Mouse (Mus musculus): Measurements from ENCODE around the gene 4933424G06Rik. TPM values are rescaled to one million over a fixed set of nuclear protein-coding genes. Genes with fewer than 3 reads are reported as not detected.

The 4933424G06Rik gene
- polyA plus RNA-seq, 1 experiment from 2014 or later: 0.51 TPM

DNA sequence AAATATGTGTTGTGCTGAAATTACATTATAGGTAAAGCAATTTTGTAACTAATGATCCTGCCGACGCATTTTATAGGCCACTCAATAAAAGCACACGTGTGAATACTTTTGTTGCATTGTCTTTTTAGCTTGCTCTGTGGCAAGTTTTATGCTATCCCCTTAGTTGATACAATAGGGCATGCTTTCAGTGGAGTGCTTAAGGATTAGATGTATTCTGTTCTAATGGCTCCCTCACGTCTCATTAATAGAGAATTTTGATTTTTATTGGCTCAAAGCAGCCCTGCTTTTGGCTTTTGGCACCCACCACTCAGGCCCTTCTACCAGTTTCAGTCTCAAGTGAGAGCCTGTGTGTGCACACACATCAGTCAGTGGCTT lies 14.1 kb downstream of the 4933424G06Rik start:
- DNase-seq (no peak), ATAC-seq (ENCODE audit: low FRiP score, low TSS enrichment) (no peak)
- no peaks in the 10 kb centered on the region for H3K9me3 ChIP-seq (ENCODE audit: control insufficient read depth, low read length)
- H3K4me2 ChIP-seq (ENCODE audit: low read length): no peak overlapping the region
- no peak overlapping the region for H3K27ac ChIP-seq (replicated peaks; ENCODE audit: low read depth, low read length)
- H3K36me3 ChIP-seq (ENCODE audit: control insufficient read depth, insufficient read depth, low read length): no peaks in the 10 kb centered on the region
- WGBS: 77% methylated on average over 4 of the region's 4 CpGs
- H3K4me1 ChIP-seq (ENCODE audit: control insufficient read depth, insufficient read depth, low read length): no peaks in the 10 kb centered on the region
- no peaks in the 10 kb centered on the region for H3K27me3 ChIP-seq (ENCODE audit: control insufficient read depth, insufficient read depth, low read length)
- H3K4me3 ChIP-seq (replicated peaks; ENCODE audit: low read depth, low read length): no peak overlapping the region
- no peak overlapping the region for H3K9ac ChIP-seq (replicated peaks; ENCODE audit: low read length)

DNA sequence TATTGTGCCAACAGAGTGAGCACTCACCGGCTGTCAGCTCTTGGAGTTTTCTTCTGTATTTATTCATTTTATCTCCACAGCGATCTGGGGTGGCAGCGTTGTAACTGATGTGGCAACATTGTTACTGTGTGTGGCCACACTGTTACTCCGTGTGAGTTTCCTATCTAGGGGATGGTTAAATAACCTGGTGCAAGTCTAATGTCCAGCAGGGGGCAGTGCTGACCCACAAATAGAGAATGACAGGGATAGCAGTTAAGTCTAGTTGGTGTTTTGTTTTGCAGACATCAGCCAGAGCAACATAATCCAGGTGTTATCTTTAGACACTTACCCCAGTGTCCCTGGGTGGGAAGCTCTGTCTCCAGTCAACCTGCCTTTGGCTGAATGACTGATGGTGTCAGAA lies 27.4 kb downstream of the 4933424G06Rik start:
- no peaks in the 10 kb centered on the region for H3K27me3 ChIP-seq (ENCODE audit: control insufficient read depth, insufficient read depth, low read length)
- H3K9ac ChIP-seq (replicated peaks; ENCODE audit: low read length): no peak overlapping the region
- no peaks in the 10 kb centered on the region for H3K36me3 ChIP-seq (ENCODE audit: control insufficient read depth, insufficient read depth, low read length)
- H3K27ac ChIP-seq (replicated peaks; ENCODE audit: low read depth, low read length): no peak overlapping the region
- H3K4me3 ChIP-seq (replicated peaks; ENCODE audit: low read depth, low read length): no peak overlapping the region
- H3K4me2 ChIP-seq (ENCODE audit: low read length): no peak overlapping the region
- WGBS: 18% methylated on average over 4 of the region's 4 CpGs
- no peaks in the 10 kb centered on the region for H3K9me3 ChIP-seq (ENCODE audit: control insufficient read depth, low read length)
- ATAC-seq (ENCODE audit: low FRiP score, low TSS enrichment) (no peak), DNase-seq (peak; percentile 95)
- H3K4me1 ChIP-seq (ENCODE audit: control insufficient read depth, insufficient read depth, low read length): no peaks in the 10 kb centered on the region

DNA sequence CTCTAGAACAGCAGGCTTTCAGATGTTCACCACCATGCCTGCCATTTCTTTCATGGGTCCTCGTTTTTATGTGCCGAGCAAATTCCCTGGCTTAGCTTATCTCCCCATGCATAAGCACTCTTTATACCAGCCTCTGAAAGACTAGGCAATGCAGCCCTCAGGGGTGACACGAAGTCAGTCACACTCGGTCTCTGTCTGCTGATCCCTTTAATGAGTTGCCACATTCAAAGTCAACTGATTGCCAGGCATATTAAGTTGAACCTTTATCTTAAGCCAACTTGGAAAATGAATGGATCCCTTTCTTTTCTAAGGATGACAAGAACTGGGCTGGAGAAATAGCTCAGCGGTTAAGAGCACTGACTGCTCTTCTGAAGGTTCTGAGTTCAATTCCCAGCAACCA lies 29.3 kb downstream of the 4933424G06Rik start:
- Histone ChIP-seq H3K27ac (replicated peaks; ENCODE audit: low read depth, low read length) (no peak overlapping the region), H3K9me3 (ENCODE audit: control insufficient read depth, low read length) (no peaks in the 10 kb centered on the region), H3K4me2 (ENCODE audit: low read length) (no peak overlapping the region), H3K9ac (replicated peaks; ENCODE audit: low read length) (no peak overlapping the region), H3K4me3 (replicated peaks; ENCODE audit: low read depth, low read length) (no peak overlapping the region), H3K27me3 (ENCODE audit: control insufficient read depth, insufficient read depth, low read length) (no peaks in the 10 kb centered on the region), H3K4me1 (ENCODE audit: control insufficient read depth, insufficient read depth, low read length) (peaks cover 5% of the 10 kb centered on the region), H3K36me3 (ENCODE audit: control insufficient read depth, insufficient read depth, low read length) (no peaks in the 10 kb centered on the region)
- ATAC-seq (ENCODE audit: low FRiP score, low TSS enrichment): no peak
- WGBS: 55% methylated on average over 5 of the region's 5 CpGs
- no peak for DNase-seq

DNA sequence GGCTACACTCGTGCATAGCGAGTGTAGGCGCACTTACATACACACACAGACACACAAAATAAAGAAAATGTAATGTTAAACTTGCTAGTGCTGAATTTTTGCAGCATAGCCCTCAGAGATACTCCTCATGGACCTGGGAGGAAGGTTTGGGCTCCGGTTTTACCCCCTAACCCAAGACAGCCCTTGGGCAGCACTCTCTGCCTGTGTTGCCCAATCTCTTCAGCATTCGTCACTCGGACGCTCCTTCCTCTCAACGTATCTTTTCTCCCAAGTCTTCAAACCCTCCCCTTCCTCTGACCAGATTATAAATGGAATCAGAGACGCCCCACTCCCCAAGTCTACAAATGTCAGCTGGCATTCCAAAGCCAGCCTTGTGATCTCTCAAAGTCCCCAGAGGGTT lies 33.1 kb downstream of the 4933424G06Rik start:
- 81% methylated on average over 9 of the region's 9 CpGs for WGBS
- Histone ChIP-seq H3K27me3 (ENCODE audit: control insufficient read depth, insufficient read depth, low read length) (no peaks in the 10 kb centered on the region), H3K4me3 (replicated peaks; ENCODE audit: low read depth, low read length) (no peak overlapping the region), H3K9me3 (ENCODE audit: control insufficient read depth, low read length) (no peaks in the 10 kb centered on the region), H3K27ac (replicated peaks; ENCODE audit: low read depth, low read length) (no peak overlapping the region), H3K4me2 (ENCODE audit: low read length) (no peak overlapping the region), H3K9ac (replicated peaks; ENCODE audit: low read length) (no peak overlapping the region), H3K36me3 (ENCODE audit: control insufficient read depth, insufficient read depth, low read length) (no peaks in the 10 kb centered on the region), H3K4me1 (ENCODE audit: control insufficient read depth, insufficient read depth, low read length) (peaks cover 15% of the 10 kb centered on the region)
- DNase-seq: no peak
- ATAC-seq (ENCODE audit: low FRiP score, low TSS enrichment): no peak

DNA sequence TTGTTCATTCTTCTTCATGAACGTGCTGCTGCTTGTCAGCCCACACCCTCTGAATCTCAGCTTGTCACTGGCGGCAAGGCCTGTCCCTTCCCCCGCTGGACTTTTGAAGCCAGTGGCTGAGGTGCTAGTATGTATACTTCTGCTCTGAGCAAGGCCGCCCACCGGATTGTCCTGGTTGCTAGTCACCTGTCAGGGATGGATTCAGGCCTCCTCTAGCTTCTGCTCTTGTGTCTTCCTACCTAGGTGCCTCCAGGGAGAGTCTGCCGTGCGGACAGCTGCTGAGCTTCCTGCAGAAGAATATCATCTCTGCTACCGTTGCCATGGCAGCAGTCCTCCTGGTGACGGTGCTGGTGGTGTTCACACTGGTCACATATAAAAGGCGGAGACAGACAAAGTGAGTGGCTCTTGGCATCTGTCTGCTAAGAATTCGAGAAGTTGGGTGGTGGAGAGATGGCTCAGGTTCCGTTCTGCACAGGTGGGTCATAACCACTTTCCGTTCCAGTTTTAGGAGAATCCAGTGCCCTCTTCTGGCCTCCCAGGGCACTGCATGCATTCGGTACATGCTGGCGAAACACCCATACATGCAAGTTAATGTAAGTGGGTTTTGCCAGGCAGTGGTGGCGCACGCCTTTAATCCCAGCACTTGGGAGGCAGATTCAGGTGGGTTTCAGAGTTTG lies 34.5 kb downstream of the 4933424G06Rik start:
- Histone ChIP-seq H3K4me1 (ENCODE audit: control insufficient read depth, insufficient read depth, low read length) (peaks cover 15% of the 10 kb centered on the region), H3K9ac (replicated peaks; ENCODE audit: low read length) (no peak overlapping the region), H3K4me3 (replicated peaks; ENCODE audit: low read depth, low read length) (peak overlapping the region; percentile 25), H3K4me2 (ENCODE audit: low read length) (peak overlapping the region; percentile 50), H3K36me3 (ENCODE audit: control insufficient read depth, insufficient read depth, low read length) (no peaks in the 10 kb centered on the region), H3K27ac (replicated peaks; ENCODE audit: low read depth, low read length) (peak overlapping the region; percentile 70), H3K9me3 (ENCODE audit: control insufficient read depth, low read length) (no peaks in the 10 kb centered on the region), H3K27me3 (ENCODE audit: control insufficient read depth, insufficient read depth, low read length) (no peaks in the 10 kb centered on the region)
- 23% methylated on average over 17 of the region's 17 CpGs for WGBS
- ATAC-seq (ENCODE audit: low FRiP score, low TSS enrichment): peak; percentile 60
- peak; percentile 88 for DNase-seq

DNA sequence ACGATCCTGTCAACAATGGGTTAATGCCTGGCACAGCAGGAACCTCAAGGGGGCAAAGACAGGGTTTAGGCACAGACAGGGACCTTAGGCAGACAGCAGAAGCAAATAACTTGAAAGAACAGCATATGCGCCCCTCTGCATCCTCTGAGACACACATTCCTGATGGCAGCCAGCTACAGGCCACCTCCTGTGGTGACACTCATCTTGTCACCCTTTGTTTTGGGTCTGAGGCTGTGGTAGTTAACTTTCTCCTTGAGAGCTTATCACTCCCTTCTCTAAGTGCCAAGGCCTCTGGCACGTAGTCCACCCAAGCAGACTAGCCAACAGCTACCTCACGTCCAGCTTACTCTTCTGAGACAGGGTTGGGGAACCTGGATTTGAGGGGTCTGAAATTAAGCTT lies 35.7 kb downstream of the 4933424G06Rik start:
- peaks cover 15% of the 10 kb centered on the region for H3K4me1 ChIP-seq (ENCODE audit: control insufficient read depth, insufficient read depth, low read length)
- no peaks in the 10 kb centered on the region for H3K36me3 ChIP-seq (ENCODE audit: control insufficient read depth, insufficient read depth, low read length)
- WGBS: 37% methylated on average over 4 of the region's 4 CpGs
- no peak overlapping the region for H3K4me2 ChIP-seq (ENCODE audit: low read length)
- no peaks in the 10 kb centered on the region for H3K27me3 ChIP-seq (ENCODE audit: control insufficient read depth, insufficient read depth, low read length)
- H3K27ac ChIP-seq (replicated peaks; ENCODE audit: low read depth, low read length): no peak overlapping the region
- H3K4me3 ChIP-seq (replicated peaks; ENCODE audit: low read depth, low read length): no peak overlapping the region
- no peak for ATAC-seq (ENCODE audit: low FRiP score, low TSS enrichment)
- no peak for DNase-seq
- H3K9me3 ChIP-seq (ENCODE audit: control insufficient read depth, low read length): no peaks in the 10 kb centered on the region
- H3K9ac ChIP-seq (replicated peaks; ENCODE audit: low read length): no peak overlapping the region

DNA sequence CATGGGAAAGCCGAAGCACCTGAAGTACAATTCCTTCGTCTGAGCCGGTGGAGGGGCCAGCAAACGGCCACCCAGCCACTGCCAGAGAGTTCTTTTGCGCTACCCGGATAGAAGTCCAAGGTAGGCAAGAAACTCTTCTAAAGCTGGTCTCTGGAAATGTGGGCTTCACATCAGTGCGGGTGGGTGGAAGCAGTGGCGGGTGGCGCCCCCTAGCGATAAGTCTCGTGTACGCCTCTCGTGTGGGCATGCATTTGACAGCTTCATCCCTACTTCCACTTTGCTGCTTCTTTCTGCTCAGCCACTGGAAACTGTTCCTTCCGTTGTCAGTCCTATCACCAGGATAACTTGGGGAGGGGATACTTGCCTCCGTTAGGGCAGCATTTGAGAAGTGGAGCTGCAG lies 36.5 kb downstream of the 4933424G06Rik start:
- 42% methylated on average over 15 of the region's 15 CpGs for WGBS
- Histone ChIP-seq H3K27ac (replicated peaks; ENCODE audit: low read depth, low read length) (no peak overlapping the region), H3K4me3 (replicated peaks; ENCODE audit: low read depth, low read length) (no peak overlapping the region), H3K9ac (replicated peaks; ENCODE audit: low read length) (no peak overlapping the region), H3K27me3 (ENCODE audit: control insufficient read depth, insufficient read depth, low read length) (no peaks in the 10 kb centered on the region), H3K4me2 (ENCODE audit: low read length) (no peak overlapping the region), H3K4me1 (ENCODE audit: control insufficient read depth, insufficient read depth, low read length) (peaks cover 15% of the 10 kb centered on the region), H3K9me3 (ENCODE audit: control insufficient read depth, low read length) (no peaks in the 10 kb centered on the region), H3K36me3 (ENCODE audit: control insufficient read depth, insufficient read depth, low read length) (no peaks in the 10 kb centered on the region)
- DNase-seq (peak; percentile 47), ATAC-seq (ENCODE audit: low FRiP score, low TSS enrichment) (no peak)

DNA sequence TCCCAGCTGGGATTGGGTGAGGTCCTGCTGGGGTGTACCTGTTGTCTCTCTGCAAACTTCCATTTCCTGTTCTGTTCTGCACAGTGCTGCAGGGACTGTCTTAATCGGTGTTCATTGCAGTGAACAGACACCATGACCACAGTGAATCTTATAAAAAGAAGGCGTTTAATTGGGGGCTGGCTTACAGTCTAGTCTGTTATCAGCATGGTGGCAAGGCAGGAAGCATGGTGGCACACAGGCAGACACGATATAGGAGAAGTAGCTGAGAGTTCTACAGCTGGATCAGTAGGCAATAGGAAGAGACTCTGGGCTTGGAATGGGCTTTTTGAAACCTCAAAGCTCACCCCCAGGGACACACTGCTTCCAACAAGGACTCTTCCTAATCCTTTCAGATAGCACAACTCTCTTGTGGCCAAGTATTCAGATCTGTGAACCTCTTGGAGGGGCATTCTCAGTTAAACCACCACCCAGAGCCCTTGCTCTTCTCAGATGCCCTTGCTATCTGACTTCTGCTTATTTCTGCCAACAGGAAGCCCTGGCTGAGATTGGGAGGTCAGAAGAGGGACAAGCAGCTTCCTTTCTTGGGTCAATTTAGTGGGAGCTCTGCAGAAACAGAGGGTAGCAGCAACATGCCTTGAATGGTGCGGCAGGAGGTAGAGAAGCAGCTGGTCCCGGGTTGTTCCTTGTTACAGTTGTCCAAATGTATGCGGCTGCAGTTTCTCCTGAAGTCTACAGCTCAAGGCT lies 44.2 kb downstream of the 4933424G06Rik start:
- no peak overlapping the region for H3K27ac ChIP-seq (replicated peaks; ENCODE audit: low read depth, low read length)
- no peak overlapping the region for H3K4me3 ChIP-seq (replicated peaks; ENCODE audit: low read depth, low read length)
- no peaks in the 10 kb centered on the region for H3K4me1 ChIP-seq (ENCODE audit: control insufficient read depth, insufficient read depth, low read length)
- no peak for DNase-seq
- 81% methylated on average over 6 of the region's 6 CpGs for WGBS
- H3K36me3 ChIP-seq (ENCODE audit: control insufficient read depth, insufficient read depth, low read length): no peaks in the 10 kb centered on the region
- no peak overlapping the region for H3K4me2 ChIP-seq (ENCODE audit: low read length)
- H3K9me3 ChIP-seq (ENCODE audit: control insufficient read depth, low read length): no peaks in the 10 kb centered on the region
- no peak for ATAC-seq (ENCODE audit: low FRiP score, low TSS enrichment)
- no peak overlapping the region for H3K9ac ChIP-seq (replicated peaks; ENCODE audit: low read length)
- no peaks in the 10 kb centered on the region for H3K27me3 ChIP-seq (ENCODE audit: control insufficient read depth, insufficient read depth, low read length)

DNA sequence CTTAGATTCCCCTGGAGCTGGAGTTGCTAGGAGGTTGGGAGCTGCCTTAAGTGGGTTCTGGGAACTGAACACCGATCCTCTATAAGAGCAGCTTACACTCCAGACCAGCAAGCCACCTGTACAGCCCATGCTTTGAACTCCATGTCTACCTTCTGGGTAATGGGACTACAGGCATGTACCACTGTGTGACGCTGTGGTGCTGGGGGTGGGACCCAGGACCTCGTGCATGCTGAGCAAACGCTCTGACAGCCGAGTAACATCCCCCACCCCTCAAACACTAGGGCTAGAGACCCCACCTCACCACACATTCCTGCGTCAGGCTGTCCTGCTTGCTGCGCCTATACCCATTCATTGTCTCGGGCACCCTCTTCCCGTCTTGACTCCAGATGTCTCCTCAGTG lies 48.6 kb downstream of the 4933424G06Rik start:
- Histone ChIP-seq H3K27ac (replicated peaks; ENCODE audit: low read depth, low read length) (no peak overlapping the region), H3K36me3 (ENCODE audit: control insufficient read depth, insufficient read depth, low read length) (no peaks in the 10 kb centered on the region), H3K9ac (replicated peaks; ENCODE audit: low read length) (no peak overlapping the region), H3K4me2 (ENCODE audit: low read length) (no peak overlapping the region), H3K4me3 (replicated peaks; ENCODE audit: low read depth, low read length) (no peak overlapping the region), H3K4me1 (ENCODE audit: control insufficient read depth, insufficient read depth, low read length) (no peaks in the 10 kb centered on the region), H3K9me3 (ENCODE audit: control insufficient read depth, low read length) (no peaks in the 10 kb centered on the region), H3K27me3 (ENCODE audit: control insufficient read depth, insufficient read depth, low read length) (no peaks in the 10 kb centered on the region)
- ATAC-seq (ENCODE audit: low FRiP score, low TSS enrichment) (no peak), DNase-seq (no peak)
- WGBS: 81% methylated on average over 9 of the region's 9 CpGs

Measured in midbrain, embryonic 14.5 days (tissue).